Mouse (Mus musculus) A20 (cell line): ENCODE measurements at regions not wholly inside any gene's neighbourhood (a gene's known extent, or its start where the extent isn't known, plus 50 kb on each side); places are given as distances from the start of the nearest gene placed in this dataset.

ENCODE experiments used
- DNase-seq: peaks from one replicate; pipeline ENCODE4 v3.0.0-alpha.2; 2011; ENCODE audit warnings: low read depth, low spot score

DNA sequence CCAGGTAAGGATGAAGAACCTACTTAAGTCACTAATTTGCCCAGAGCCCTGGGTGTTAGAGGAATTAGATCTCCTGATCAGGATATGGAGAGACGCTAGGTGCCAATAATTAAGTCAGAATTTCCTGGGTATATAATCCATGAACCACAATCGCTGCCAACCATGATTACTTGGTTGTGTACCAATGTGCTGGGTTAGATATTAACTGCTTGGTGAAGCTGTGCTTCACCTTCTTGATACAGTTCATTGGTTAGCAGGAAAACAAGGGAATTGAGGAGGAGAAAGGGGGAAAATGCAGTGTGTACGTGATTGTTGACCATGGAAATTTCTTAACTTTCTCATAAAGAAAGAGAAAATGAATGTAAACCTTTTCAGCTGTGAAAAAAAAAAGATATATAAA lies 961.7 kb upstream of the Slc39a10 start:
- no peak for DNase-seq

DNA sequence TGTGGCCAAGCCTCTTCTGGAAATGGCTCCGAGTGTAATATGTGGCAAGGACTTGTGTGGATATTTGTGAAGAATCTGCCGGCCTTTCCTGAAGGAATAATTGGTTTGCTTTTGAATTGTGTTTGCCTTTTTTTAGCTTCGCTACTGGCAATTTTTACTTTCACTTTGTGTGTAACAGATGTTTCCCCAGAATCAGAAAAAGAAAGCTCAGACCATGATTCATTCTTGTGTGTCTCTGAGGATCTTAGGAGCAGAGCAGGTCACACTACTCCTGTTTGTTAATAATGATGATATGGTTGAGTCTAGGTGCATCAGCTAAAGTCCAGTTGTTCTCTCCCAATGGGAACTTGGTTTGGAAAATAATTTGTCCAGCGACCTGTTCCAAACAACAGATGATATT lies 961.3 kb upstream of the Slc39a10 start:
- DNase-seq: peak; percentile 61

- DNase-seq: no peak
These were observed 948.2 kb upstream of the Slc39a10 start for GRCm38 (mm10) chr1:47840811-47841210.

- DNase-seq: no peak
These were observed 941.4 kb upstream of the Slc39a10 start for GRCm38 (mm10) chr1:47834072-47834471.

- no peak for DNase-seq
These were observed 934.6 kb upstream of the Slc39a10 start for GRCm38 (mm10) chr1:47827206-47827605.

DNA sequence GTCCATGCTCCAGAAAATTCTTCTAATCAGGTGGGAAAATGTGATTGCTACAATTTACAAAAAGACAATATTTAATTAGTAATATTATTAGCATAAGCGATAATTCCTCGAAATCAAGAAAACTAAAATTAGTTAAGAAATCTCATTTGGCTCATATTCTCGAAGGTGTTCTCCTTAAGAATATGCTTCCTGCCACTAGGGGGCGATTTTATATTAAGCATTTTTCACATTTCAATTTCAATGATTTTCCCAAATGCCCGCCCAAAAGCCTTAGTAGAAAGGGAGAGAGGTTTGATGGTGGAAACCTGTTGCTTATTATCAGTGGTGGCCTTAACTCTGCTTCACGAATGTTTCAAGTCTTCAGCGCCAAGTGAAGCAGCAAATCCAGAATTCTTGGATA lies 916.9 kb upstream of the Slc39a10 start:
- DNase-seq: peak; percentile 49

DNA sequence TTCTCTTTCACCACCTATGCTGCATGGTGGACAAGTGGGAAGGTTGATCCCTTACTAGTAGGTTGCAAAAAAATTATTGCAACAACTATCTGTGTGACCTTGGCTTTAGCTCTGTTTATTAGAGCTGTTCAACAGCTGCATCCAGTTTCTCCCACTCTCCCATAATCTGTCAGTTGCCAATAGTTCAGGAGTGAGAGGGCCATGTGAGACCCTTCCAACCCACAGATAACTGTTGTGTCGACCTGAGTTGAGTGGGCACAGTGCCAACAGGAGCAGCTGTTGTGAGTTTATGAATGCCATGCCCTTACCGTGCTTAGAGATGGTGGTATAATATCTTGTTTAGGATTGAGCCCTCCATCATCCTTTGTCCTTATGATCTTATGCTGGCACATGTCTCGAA lies 902.1 kb upstream of the Slc39a10 start:
- no peak for DNase-seq
